Mouse (Mus musculus) erythroid progenitor cell, adult 5-6 weeks (primary cell): Measurements from ENCODE around the gene Mtf1. TPM values are rescaled to one million over a fixed set of nuclear protein-coding genes. Genes with fewer than 3 reads are reported as not detected.

Experiments used
- total RNA-seq, 2 experiments: library from RNA; stranded (forward) in 1 of 2; stranded (reverse) in 1 of 2; fragments of 150-400 nt in 1 of 2; fragments of 186-747, 209-891 nt in 1 of 2; gene quantifications; 2 replicates each; pipeline versions ENCODE4 v1.2.3 to v1.2.4; 2015 to 2017; ENCODE audit warnings: low replicate concordance in 2 of 2

Gene Mtf1
- total RNA-seq, 2 experiments from 2014 or later = 7.0 to 21.4 TPM

Other genes starting within 250 kb of the Mtf1 start
- not detected in 2 replicates for gene 3100002H09Rik, start 191.3 kb upstream of the Mtf1 start, total RNA-seq (2015; ENCODE audit: low replicate concordance)
- not detected in 2 replicates for gene 3100002H09Rik, start 191.3 kb upstream of the Mtf1 start, total RNA-seq (2017; ENCODE audit: low replicate concordance)
- not detected in 2 replicates for gene Pou3f1, start 145.3 kb upstream of the Mtf1 start, total RNA-seq (2015; ENCODE audit: low replicate concordance)
- not detected in 2 replicates for gene Pou3f1, start 145.3 kb upstream of the Mtf1 start, total RNA-seq (2017; ENCODE audit: low replicate concordance)
- 10.5 and 24.7 TPM in 2 replicates for gene Utp11, start 108.5 kb upstream of the Mtf1 start, total RNA-seq (2015; ENCODE audit: low replicate concordance)
- gene Utp11, start 108.5 kb upstream of the Mtf1 start, total RNA-seq (2017; ENCODE audit: low replicate concordance) = 9.0 and 11.4 TPM in 2 replicates
- gene Fhl3, start 101.4 kb upstream of the Mtf1 start, total RNA-seq (2015; ENCODE audit: low replicate concordance) = 4.0 TPM in 1 of 2 replicates, not detected in the other
- 0.64 TPM in 1 of 2 replicates, not detected in the other for gene Fhl3, start 101.4 kb upstream of the Mtf1 start, total RNA-seq (2017; ENCODE audit: low replicate concordance)
- 21.3 and 37.7 TPM in 2 replicates for gene Sf3a3, start 87.3 kb upstream of the Mtf1 start, total RNA-seq (2015; ENCODE audit: low replicate concordance)
- 43.6 and 54.1 TPM in 2 replicates for gene Sf3a3, start 87.3 kb upstream of the Mtf1 start, total RNA-seq (2017; ENCODE audit: low replicate concordance)
- gene Inpp5b, start 60.3 kb upstream of the Mtf1 start, total RNA-seq (2015; ENCODE audit: low replicate concordance) = 49.9 and 84.0 TPM in 2 replicates
- 40.2 and 70.5 TPM in 2 replicates for gene Inpp5b, start 60.3 kb upstream of the Mtf1 start, total RNA-seq (2017; ENCODE audit: low replicate concordance)
- gene Yrdc, start 48.6 kb downstream of the Mtf1 start, total RNA-seq (2015; ENCODE audit: low replicate concordance) = 4.2 and 46.1 TPM in 2 replicates
- 13.9 and 19.4 TPM in 2 replicates for gene Yrdc, start 48.6 kb downstream of the Mtf1 start, total RNA-seq (2017; ENCODE audit: low replicate concordance)
- 2.9 and 4.2 TPM in 2 replicates for gene 1110065P20Rik, start 49.1 kb downstream of the Mtf1 start, total RNA-seq (2015; ENCODE audit: low replicate concordance)
- 1.2 TPM in 1 of 2 replicates, not detected in the other for gene 1110065P20Rik, start 49.1 kb downstream of the Mtf1 start, total RNA-seq (2017; ENCODE audit: low replicate concordance)
- gene Maneal, start 60.1 kb downstream of the Mtf1 start, total RNA-seq (2015; ENCODE audit: low replicate concordance) = not detected in 2 replicates
- not detected in 2 replicates for gene Maneal, start 60.1 kb downstream of the Mtf1 start, total RNA-seq (2017; ENCODE audit: low replicate concordance)
- not detected in 2 replicates for gene Epha10, start 78.8 kb downstream of the Mtf1 start, total RNA-seq (2015; ENCODE audit: low replicate concordance)
- 0.13 TPM in 1 of 2 replicates, not detected in the other for gene Epha10, start 78.8 kb downstream of the Mtf1 start, total RNA-seq (2017; ENCODE audit: low replicate concordance)
- gene 9930104L06Rik, start 134.9 kb downstream of the Mtf1 start, total RNA-seq (2015; ENCODE audit: low replicate concordance) = 1.7 and 4.0 TPM in 2 replicates
- 12.2 and 15.8 TPM in 2 replicates for gene 9930104L06Rik, start 134.9 kb downstream of the Mtf1 start, total RNA-seq (2017; ENCODE audit: low replicate concordance)
- 272 and 278 TPM in 2 replicates for gene Cdca8, start 137.2 kb downstream of the Mtf1 start, total RNA-seq (2015; ENCODE audit: low replicate concordance)
- 294 and 381 TPM in 2 replicates for gene Cdca8, start 137.2 kb downstream of the Mtf1 start, total RNA-seq (2017; ENCODE audit: low replicate concordance)
- gene Rspo1, start 184.3 kb downstream of the Mtf1 start, total RNA-seq (2015; ENCODE audit: low replicate concordance) = 0.72 TPM in 1 of 2 replicates, not detected in the other
- not detected in 2 replicates for gene Rspo1, start 184.3 kb downstream of the Mtf1 start, total RNA-seq (2017; ENCODE audit: low replicate concordance)
- 12.3 and 25.6 TPM in 2 replicates for gene Gnl2, start 214.5 kb downstream of the Mtf1 start, total RNA-seq (2015; ENCODE audit: low replicate concordance)
- 34.7 and 36.3 TPM in 2 replicates for gene Gnl2, start 214.5 kb downstream of the Mtf1 start, total RNA-seq (2017; ENCODE audit: low replicate concordance)